Mouse (Mus musculus) left cerebral cortex, adult 18-20 months (tissue): Measurements from ENCODE around the gene Pus10. TPM values are rescaled to one million over a fixed set of nuclear protein-coding genes. Genes with fewer than 3 reads are reported as not detected.

Experiments used
- DNase-seq, 2 experiments: peaks; one replicate each; pipeline ENCODE4 v3.0.0; 2021 to 2022; ENCODE audit warnings: low spot score in 2 of 2, mixed read lengths in 1 of 2
- total RNA-seq, 2 experiments: library from RNA; stranded (reverse); gene quantifications; 2 replicates each; pipeline ENCODE4 v1.2.3; 2021

Gene Pus10
- total RNA-seq, 2 experiments from 2014 or later, result 15.0 to 15.3 TPM

DNA sequence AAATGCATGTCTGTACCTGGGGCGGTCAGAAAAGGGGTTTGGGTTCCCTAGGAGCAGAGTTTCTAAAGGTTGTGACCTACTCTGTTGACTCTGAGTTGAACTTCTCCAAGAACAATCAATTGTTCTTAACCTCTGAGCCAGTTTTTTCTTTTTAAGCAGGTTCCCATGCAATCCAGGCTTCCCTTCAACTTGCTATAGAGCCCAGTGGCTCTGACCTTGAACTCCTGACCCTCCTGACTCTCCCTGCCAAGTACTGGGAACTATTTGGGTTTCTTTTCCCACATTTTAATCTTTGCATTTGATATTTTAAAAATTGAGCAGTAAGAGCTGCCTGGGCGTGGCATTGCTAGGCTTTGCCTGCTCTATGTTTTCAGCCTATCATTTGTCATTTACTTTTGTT, 27.8 kb downstream of the Pus10 start:
- no peak for DNase-seq

DNA sequence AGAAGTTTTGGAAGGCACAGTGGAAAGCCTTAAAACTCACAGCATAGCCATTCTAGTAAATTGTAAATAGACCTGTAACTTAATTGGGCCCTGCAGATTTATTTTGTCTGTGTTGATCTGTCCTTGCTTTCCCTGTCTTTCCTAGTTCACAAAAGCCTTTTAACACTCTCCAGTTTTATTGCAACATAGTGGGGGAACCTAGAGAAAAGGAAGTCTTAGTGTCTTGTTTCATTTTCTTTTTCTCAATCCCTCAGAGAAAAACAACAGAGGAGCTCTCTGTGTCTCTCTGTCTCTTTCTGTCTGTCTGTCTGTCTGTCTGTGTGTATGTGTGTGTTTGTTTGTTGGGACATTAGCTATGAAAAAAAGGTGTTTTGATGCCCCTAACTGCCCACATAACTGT, 30.4 kb downstream of the Pus10 start:
- no peak for DNase-seq

DNA sequence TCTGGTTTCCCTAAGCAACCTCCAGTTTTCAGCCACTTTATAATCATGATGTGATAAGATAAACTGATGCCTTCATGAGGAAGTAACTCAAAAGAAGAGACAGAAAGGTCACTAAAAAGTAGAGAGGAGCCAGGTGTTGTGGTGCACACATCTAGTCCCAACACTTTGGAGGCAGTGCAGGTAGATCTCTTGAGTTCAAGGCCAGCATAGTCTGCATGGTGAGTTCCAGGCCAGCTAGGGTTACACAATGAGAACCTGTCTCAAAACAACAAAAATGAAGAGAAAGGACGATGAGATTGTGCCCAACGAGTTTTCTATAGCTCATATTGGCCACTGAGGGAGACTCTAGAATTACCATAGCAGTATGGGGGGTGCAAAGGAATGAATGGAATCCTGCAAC, 33.1 kb downstream of the Pus10 start:
- DNase-seq, result no peak

DNA sequence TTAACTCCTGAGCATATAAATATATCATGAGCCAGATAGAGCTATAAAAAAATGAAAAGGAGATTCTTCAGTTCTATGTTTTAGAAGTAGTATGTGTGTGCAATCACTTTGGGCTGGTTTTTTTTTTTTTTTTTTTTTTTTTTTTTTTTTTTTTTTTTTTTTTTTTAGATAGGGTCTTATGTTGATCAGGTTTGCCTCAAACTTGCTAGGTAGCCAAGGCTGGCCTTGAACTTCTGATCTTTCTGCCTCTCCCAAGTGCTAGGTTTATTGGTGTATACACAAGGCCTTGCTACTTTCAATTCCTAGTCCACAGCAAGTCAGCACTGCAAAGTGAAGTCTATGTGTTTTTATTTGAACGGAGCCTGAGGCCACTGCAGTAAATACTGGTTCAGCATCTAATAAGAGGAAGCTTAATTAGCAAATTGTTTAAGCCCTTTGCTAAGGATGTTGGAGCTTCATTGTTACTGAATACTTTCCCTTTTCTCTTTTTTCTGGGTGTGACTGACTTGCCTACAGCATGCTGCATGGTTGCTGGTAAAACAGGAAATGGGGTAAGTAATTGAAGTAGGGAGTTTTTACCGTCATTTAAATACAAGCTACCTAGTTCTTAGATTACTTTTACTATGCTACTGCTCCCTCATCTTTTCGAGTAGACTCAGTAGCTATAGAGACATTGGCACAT, 34.1 kb downstream of the Pus10 start:
- no peak for DNase-seq

DNA sequence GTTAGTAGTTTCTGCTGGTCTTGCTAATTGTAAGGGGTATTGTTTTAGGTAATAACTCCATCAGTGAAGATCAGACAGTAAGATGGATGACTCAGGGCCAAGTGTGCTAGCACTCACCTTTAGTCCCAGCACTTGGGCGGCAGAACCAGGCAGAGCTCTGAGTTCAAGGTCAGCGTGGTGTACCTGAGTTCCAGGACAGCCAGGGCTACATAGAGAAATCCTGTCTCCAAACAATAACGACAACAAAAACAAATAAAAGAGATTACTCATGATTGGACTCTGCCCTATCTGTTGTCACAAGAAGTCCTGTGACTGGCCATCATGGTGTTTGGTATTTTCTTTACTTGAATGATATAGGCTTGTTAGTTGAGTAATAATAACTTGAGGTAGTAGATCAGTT, 36.4 kb downstream of the Pus10 start:
- no peak for DNase-seq

DNA sequence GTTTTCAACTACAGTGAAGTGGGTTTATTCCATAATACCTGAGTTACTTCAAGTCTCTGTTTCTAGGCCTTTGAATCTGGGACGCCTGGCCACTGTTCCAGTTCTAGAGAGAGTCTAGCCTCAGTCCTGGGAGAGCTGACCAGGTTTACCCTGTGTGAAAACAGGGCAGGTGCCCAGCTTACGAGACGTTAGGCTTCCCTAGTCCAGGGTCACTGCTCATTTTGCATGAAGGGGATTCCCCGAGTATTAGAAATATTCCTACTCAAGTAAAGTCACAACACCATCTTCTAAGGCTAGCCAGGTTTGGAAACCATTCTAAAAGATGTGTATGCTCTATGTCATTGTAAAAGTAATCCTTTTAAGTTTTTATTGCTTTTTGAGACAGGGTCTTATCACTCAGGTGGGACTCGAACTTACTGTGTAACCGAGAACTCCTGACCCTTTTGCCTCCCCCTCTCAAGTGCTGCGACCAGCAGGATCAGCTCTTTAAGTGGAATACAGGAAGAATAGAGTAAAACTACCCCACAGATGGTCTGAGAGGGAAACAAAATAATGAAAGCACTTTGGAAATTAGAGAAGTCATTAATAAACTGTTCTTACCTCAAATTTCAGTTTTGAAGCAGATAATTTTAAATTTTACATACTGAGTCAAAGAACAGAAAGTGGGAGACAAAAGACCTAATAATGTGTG, 39.3 kb downstream of the Pus10 start:
- DNase-seq, result no peak

DNA sequence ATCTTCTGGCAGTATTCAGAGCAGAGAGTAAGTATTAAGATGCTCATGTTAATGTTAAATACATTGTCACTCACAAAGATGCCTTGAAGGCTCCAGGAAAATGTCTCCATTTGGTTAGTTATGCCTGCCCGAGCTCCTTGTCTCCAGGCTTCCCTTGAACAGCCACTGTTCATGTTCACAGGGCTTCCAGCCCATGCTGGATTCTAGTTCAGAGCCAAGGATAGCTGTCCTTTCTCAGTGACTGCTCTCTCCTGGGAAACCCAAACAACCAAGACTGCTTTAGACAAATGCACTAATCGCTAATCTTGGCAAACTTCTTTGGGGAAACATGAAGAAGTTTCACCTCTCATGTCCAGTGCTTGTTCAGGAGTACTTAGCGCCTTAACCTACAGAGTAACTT, 46.8 kb downstream of the Pus10 start:
- DNase-seq, result no peak

DNA sequence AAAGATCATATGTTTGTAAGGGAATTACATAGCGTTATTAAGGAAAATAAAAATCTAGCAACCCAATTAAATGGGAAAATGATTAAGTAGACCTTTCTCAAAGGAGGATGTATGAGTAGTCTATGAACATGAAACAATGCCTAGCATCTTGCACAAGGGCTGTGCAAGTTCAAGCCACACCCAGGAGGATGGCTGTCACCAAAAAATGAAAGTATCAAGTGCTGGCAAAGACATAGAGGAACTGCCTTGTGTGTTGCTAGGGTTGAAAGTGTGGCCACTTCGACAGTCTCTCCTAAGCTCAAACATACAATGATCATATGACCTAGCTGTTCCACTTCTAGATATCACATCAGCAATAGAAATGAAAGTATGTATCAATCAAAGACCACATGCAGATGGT, 53.4 kb downstream of the Pus10 start:
- no peak for DNase-seq

DNA sequence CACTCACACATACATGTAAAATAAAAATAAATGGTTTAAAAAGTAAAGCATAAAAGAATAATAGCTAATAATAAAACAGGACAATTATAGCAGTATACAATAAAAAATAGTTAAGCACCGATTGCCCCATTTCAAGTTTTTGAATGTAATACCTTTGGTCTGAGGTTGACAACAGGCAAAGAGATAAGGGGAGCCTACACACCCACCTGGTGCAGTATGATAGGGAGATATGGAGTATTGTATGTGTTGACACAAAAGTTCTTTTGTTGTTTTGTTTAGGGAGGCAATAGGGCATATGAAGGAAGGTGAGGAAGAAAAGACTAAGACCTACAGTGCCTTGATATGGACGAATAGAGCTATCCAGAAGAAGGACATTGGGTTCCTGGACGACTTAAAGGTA, 54.4 kb downstream of the Pus10 start:
- DNase-seq, result no peak

DNA sequence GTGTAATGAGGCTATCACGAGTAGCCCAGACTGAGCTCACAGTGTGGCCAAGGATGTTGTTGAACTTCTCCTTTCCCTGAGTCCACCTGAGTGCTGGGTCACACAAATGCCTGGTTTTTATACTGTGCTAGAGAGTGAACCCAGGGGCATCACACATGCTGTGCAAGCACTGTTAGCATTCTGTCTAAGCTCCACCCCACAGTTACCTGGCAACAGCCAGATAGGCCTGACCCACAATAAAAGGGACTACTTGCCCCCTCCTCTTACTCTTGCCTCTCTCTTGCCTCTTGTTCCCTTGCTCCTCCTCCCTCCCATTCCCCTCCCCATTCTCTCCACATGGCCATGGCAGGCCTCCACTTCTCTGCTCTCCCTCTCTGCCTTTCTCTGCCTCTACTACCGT, 56.9 kb downstream of the Pus10 start:
- no peak for DNase-seq

DNA sequence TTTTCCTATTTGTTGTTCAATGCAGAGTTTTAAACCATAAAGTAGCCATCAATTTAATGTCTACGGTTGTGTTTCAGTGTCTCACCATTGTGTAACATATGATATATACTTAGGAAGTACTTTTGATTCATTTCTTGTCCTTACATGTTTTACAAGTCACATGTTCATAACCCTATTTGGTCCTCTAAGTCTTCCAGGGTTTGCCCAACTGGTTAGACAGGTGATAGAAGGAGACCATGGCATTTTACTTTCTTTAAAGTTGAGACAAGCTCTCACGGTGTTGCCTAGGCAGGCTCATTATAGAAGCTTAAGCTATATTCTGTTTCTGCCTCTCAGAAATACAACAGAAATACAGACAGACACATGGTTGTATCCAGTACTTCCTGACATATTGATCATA, 60.4 kb downstream of the Pus10 start:
- DNase-seq, result no peak

DNA sequence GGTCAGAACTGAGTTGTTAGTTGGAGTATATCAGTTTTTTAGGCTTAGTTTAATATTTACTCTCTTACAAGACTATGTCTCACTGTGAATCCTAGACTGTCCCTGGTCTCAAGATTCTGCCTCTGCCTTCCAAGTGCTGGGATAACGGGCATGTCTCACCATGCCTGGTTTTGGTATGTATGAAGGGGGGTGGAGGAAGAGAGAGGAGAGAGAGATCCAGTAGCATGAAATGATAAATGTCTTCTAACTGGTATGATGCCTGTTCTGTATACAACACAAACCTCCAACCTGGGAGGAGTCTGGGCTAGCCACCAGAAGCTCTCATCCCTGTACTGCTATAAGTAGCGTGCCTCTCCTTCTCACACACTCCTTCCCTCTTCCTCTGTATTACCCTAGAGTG, 61.0 kb downstream of the Pus10 start:
- no peak for DNase-seq

DNA sequence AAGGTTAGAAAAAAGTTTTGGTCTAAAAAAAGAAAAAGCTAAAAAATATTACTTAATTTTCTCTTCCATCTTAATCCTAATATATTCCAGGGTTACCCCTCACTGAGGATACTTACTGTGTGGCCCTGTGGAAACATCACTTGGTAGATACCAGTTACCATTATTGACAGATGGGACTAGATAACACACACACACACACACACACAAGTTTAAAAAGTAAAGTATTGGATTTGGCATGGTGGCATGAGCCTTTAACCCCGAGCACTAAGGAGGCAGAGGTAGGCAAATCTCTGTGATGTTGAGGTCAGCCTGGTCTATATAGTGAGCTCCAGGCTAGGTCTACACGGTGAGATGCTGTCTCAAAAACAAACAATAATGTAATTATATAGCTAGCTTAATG, 62.7 kb downstream of the Pus10 start:
- DNase-seq, result no peak

DNA sequence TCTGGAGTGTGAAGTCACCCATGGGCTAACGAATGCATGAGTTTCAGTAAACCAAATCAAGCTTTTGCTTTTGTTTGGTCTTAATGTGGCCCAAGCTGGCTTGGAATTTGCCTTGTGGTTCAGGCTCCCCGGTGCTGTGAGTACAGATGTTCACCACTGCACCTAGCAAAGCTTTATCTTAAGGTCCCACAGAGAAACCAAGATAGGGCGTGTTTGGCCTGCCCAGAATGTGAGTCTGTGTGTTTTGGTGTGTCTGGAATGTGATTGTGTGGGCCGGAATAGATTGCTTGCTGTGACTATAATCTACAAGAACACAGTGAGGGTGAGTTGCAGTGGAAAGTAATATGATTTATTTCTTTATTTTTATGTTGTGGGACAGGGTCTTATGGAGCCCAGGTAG, 64.6 kb downstream of the Pus10 start:
- no peak for DNase-seq

DNA sequence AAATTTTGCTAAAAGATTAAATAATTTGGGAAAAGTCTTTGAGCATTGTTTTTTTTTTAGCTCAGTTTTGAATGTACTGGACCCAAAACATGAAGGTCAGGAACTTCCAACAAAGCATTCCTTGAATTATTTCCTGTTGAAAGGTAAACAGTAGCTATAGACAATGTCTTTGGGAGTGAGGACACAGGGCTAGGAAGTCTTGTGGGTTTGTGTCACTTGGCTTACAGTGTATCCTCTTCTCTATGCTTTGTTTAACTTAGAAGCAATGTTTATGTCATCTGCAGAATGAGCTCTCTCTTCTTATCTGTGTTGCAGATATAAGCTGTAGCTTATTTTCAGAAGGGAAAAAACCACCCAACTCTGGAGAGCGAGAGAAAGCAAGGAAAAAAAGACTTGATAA, 67.4 kb downstream of the Pus10 start:
- DNase-seq, result no peak

DNA sequence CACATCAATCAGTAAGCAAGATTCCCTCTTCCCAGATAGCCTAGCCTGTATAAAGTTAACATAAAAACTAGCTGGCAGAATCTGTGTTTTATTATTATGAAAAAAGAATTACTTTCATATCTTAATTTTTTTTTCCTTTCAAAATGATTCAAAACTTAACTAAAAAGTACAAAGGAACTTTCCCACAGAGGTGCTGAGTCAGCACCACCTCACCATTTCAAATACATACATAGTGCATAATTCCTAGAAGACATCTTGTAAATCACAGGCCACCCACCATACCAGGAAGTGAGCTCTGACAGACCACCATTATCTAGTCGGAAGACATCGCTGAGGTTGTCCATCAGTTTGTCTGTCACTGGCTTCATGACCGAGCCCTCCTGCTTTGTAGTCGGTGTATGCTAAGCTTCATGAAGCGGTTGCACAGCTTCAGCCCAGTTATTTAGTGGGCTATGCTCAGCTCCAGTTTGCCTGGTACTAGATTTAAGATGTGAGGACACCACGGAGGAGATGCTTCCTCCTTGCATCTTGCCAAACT, 69.3 kb downstream of the Pus10 start:
- DNase-seq, result no peak

DNA sequence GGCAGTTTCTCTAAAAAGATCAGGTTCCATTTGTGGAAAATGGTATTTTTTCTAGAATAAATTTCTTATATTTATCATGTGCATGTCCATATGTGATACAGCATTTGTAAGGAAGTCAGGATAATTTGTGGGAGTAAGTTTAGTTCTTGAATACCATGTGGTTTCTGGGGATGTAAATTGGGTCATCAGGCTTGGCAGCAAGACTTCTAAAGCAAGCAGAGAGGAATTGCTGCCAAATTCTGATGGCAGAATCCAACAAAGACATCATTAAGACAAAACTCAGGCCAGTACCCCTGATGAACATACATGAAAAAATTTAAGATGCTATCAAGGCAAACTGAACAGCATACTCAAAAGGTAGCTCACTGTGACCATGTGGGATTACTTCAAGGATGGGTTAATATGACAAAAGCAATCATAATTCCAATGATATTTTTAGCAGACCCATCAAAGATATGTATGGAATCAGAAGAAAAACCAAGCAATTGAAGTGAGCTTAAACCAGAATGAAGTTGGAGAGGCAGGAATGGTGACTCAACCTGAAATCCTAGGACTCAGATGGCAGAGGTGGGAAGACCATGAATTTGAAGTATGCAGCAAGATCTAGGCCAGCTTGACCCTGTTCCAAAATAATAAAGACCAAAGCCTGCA, 70.5 kb downstream of the Pus10 start:
- no peak for DNase-seq

DNA sequence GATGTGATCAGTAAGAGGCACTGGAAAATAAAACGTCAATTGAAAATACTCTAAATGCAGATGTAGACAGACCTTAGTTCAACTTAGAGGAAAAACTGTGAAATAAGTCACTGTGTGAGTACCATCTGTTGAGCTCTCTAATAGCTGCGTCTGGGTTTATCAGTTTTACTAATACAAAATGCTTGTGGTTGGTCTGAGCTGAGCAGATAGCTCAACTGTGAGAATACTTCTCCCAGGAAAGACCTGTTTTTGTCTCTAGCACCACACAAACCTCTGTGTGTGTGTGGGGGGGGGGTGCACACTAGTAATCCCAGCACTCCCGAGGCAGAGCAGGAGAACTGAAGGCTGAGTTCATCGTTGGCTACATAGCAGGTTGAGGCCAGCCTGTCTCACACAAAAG, 75.4 kb downstream of the Pus10 start:
- DNase-seq, result no peak

DNA sequence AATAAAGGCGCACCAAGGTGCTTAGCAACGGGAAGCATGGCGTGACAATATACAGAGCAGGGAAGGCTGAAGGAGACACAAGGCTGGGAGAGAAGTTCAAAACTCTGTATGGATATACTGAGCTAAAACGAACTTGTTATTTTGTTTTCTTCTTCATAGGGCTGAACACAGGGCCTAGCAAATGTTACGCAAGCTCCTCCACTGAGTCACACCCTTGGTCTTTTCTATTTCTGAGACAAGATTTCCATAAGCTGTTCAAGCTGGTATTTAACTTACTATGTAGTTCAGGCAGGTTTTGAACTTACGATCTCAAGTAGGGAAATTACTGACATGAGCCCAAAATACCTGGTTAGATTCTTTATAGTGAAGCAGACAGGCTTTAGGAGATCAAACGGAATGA, 75.9 kb downstream of the Pus10 start:
- no peak for DNase-seq

DNA sequence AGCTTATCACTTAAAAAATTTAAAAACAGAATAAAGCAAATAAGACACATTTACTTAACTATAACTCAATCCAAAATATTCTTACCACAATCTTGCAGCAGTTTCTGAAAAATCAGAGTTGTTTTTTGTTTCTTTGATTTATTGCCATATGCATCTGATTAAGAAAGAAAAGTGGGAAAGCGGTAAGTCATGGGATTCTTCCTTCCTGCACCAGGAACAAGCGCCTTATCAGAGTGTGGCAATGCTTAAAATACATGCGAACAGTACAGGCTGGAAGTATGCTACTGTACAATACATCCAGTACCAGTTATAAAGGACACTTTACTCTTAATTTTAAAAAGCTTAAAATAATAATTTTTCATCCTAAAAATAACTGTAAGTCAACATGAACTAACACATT, 78.9 kb downstream of the Pus10 start:
- no peak for DNase-seq

DNA sequence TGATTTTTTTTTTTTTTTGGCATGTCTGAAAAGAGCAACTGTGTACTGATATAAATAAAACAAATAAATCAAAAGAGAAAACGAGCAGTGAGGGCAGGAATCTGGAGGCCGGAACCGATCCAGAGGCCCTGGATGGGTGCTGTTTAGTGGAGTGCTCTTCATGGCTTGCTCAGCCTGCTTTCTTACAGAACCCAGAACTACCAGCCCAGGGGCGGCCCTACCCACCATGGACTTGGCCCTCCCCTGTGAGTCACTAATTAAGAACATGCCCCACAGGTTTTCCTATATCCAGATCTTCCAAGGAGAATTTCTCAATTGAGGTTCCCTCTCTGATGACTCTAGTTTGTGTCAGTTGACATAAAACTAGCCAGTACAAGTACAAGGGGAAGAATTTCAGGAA, 80.6 kb downstream of the Pus10 start:
- no peak for DNase-seq

DNA sequence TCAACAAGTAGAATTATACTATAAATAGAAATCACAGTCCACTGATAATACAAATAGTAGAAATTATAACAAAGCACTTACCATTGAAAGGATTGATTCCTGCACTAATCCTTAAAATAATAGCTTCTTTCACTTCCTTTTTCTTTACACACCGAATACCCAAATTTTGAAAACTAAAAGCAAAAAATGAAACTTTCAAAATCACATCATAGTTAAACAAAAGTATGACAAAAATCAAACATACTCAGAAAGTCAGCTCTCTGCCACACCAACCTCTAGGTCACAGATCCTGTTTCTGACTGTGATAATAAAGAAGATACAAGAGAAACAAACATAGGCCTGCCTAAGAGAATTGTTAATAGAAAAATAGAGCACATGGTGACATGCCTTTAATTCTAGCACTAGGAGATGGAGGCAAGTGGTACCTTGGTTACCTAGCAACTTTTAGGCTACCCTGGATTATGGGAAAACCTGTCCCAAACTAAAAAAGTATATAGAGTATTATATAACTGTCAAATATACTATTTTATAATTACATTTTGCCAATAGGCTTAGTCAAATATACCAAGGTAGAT, 87.7 kb downstream of the Pus10 start:
- no peak for DNase-seq
